Mouse (Mus musculus): ENCODE measurements around the gene Itgam.

DNA sequence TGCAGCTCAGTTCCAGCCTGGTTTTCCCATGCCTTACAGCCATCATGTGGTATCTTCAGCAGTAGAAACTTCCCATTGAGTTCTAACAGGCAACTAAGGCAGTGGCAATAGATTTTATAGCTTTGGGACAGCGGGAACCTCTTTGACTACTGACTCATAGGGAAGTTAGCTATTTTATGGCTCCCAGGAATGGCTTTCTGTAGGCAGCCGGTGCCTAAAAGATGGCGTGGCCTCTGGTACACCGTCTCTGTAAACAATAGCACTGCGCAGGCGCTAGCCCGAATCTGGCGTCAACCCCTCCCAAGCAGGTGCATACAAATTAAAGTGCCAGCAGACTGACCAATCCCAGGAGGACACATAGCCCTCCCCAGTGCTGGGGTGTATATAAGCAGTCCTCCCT, 88.5 kb downstream of the Itgam start:
- no peak for TF ChIP-seq CTCF (IDR thresholded peaks at IDR 0.05; ENCODE audit: borderline replicate concordance, insufficient read depth, low read depth, low read length)
- no peak for TF ChIP-seq POLR2A (IDR thresholded peaks at IDR 0.05; ENCODE audit: borderline replicate concordance, insufficient read depth, low read length)
